Mouse (Mus musculus) cerebellum, postnatal 36 days (tissue): ENCODE measurements around the gene Eri3.

Experiments
- DNase-seq, 2 experiments: peaks; one replicate each; pipeline ENCODE4 v3.0.0; 2021 to 2022; ENCODE audit warnings: mixed read lengths in 2 of 2

Eri3 gene

DNA sequence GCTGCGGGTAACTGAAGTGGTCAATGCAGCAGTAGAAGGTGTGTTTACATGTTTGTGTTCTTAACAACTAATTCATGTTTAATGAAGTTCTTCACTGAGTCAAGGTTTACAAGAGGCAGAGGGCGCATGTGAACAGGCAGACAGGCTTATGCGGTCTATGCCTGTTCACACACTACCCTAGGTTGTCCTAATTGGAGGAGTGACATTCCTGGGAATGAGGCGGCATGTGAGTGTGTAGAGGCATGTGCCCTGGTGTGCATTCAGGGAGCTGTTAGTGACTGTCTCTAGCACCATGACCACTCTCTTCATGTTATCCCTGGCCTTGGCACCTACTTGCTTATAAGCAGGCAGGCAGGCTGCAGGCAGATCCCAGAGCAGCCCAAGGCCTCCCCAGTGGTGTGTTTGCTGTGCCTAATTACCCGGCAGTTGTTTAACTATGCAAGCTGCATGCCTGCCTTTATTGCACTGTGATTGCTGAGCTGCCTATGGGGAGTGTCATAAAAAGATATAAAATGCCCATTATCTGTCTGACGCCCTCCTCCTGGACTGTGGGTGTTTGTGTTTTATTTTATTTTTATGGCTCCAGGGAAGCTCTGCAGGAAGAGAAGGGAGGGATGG lies 80.0 kb downstream of the Eri3 start:
- no peak for DNase-seq

- DNase-seq = no peak
Measured at GRCm38 (mm10) chr4:117633527-117633926, 83.4 kb downstream of the Eri3 start.

- no peak for DNase-seq
Measured at GRCm38 (mm10) chr4:117634642-117635041, 84.5 kb downstream of the Eri3 start.

DNA sequence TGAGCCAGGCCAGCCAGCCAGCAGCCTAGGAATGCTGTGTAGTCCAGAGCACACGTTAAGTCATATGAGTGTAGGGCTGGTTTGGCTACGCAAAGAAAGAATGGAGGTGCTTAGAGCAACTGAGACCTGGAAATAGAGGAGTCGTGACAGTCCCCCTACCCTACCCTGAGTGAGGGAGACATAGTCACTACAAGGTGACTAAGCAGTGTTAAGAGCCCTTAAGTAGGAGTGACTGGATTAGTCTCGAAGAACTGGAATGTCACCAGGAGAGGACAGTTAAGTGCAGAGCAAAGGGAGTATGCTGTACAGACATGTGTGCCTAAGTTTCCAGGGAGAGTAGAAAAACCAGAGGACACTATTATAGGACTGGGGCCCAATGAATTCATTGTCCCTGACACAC lies 86.0 kb downstream of the Eri3 start:
- no peak for DNase-seq

DNA sequence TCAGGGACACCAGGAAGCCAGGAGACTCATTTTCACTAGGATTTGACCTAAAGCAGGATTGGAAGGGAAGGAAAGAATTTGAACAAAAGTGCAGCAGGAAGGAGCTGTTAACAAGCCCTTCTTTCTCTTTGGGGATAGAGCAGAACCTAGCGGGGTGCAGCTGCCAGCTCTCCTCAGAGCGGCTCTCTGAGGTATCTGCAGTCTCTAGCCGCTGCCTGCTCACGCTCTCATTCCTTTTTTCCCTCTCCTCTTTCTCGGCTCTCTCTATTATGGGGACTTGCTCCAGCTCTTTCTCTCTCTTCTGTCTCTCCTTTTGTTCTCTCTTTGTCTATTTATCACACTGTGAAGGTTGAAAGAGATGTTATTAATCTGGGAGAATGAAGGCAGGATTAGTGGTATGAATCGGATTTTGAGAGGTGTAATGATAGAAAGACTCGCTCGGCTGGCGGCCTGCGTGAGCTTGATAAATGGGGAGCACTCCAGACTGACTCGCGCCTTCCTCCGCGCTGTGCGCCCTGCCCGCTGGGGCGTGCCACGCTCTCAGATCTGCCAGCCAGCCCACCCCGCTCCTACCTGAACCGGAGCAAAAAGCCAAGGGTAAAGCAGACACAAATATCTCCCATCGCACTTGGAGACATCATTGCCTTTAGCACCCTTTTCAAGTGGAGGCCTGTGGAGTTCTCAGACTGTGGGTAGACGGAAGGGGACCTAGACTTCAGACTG lies 86.9 kb downstream of the Eri3 start:
- no peak for DNase-seq

GRCm38 (mm10) chr4:117640925-117641703 lies 90.9 kb downstream of the Eri3 start:
- no peak for DNase-seq

GRCm38 (mm10) chr4:117641804-117642203 lies 91.6 kb downstream of the Eri3 start:
- DNase-seq = no peak

DNA sequence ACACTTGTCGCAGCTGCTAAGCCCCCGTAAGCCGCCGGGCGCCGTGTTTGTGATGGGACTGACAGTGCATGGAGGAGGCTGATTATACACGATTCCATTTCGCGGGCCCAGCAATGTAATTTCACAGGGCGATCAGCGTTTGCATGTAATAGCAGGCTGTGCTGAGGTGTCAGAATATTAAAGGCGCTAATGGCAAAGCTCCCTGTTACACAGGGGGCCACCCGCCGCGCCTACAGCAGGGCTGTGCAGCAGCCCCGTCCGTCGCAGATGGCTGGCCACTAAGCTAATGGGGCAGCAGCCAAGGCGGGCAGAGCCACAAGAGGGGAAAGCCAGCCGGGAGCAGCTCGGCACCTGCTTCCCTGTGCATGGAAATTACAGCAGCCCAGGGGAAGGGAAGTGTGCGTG lies 94.9 kb downstream of the Eri3 start:
- peak; percentile 81 to 89 for DNase-seq

DNA sequence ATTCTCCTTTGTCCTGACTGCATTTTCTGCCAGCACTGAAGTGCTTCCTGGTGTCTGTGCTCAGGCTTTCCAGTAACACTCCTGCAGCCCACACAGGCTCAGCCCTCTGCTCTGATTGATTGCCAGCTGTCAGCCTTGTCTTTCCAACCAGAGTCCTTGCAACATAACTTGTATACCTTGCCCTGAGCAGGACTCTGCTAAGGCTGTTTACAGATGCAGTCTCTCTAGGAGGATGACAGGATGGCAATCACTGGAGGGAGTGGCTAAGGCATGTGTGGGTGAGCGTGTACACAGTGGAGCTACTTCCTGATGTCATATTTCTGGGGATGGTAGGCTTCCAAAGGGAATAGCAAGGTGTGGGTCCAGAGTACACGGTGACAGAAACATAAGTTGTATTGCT lies 95.7 kb downstream of the Eri3 start:
- no peak for DNase-seq

DNA sequence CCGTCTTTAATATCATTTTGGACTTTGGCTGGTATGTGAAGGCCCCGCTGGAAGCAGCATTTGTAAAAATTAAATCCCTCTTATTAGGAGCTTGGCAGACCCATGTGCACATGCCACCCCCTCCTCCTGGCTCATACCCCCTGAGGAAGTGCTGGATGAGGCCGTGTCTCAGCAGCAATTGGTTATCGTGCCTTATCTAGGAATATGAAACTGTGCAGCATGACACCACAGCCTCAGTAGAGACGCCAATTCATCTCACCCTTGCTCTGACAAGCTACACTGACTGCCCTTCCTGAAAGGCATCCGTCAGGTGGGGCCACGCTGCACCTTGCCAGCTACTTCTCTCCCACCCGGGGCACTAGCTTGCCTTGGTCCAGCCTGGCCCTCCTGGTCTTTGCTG lies 96.3 kb downstream of the Eri3 start:
- no peak for DNase-seq

DNA sequence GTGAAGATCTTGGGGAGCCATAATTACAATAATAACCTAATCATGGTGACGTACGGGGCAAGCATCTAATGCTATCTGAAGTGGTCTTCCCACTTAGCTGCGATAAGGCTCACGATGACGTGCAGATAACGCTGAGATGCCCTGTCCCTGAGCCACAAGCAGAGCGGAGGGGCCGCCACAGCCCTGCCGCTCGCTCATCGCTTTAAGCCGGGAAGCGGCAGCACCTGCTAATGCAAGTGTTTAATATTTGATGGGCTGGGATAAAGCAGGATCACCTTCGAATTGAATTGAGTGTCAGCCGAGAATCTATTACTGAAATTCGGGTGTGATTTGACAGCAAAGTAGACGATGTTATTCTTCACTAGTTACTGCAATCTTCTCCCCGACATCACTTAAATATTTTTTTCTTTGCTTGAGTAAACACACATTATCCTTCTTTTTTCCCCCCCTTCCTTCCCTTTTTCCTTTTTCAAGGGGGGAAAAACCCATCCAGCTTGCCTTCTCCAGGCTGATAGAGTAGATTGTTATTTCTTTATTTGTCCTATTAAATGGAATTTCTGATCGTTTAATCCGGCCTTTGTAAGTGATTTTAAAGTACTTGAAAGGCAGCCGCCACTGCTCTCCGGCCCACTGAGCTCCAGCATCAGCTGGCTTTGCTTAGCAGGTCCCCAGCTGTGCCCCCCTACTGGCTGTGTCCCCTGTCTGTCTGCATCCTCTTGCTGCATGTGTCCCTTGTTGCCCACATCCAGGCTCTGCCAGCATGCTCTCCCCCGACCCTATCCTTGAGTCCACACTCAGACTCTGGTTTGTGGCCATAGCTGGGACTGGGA lies 97.0 kb downstream of the Eri3 start:
- no peak for DNase-seq

DNA sequence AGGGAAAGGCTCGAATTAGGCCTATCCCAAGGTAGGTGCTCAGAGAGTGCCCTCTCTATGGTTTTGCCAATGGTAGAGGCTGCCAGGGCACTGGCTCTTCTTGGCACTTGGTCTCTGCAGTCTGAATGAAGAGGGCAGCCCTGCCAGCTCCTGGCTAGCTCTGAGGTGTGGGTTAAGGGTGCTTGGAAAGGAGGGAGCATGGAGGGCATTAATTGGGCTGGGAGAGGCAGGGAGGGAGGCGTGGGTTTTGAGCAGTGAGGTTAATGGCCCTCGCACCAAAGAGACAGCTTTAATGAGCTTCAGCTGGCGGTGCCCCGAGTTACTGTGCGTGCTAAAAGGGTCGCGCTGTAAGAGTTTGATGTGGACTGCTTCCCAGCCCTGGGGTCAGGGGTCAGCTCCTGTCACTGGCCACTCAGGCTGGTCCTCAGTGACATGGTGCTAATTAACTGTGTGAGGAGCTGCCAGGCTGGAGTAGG lies 101.5 kb downstream of the Eri3 start:
- DNase-seq = peak in 1 of 2 experiments; percentile 33

GRCm38 (mm10) chr4:117652727-117653126 lies 102.6 kb downstream of the Eri3 start:
- no peak for DNase-seq

GRCm38 (mm10) chr4:117654016-117654702 lies 104.0 kb downstream of the Eri3 start:
- no peak for DNase-seq

- no peak for DNase-seq
Measured at GRCm38 (mm10) chr4:117654703-117655499, 104.7 kb downstream of the Eri3 start.

- DNase-seq = no peak
Measured at GRCm38 (mm10) chr4:117655500-117655863, 105.3 kb downstream of the Eri3 start.

DNA sequence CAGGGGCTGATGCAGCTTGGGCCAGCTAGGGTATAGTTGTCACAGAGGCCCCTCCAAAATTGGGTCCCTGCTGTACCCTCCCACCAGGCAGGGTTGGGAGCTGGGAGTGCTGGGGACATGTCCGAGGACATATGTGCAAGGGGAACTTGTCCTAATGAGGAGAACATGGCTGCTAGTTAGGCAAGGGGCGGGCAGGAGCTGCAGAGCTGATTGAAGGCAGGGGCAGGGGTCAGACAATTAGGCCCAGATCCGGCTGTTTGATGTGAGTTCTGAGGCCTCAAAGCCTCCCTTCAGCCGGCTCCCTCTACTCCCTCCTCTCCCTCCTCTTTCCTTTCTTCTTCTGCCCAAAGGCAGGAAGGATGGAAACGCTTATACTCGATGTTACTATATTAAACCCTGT lies 106.8 kb downstream of the Eri3 start:
- no peak for DNase-seq

DNA sequence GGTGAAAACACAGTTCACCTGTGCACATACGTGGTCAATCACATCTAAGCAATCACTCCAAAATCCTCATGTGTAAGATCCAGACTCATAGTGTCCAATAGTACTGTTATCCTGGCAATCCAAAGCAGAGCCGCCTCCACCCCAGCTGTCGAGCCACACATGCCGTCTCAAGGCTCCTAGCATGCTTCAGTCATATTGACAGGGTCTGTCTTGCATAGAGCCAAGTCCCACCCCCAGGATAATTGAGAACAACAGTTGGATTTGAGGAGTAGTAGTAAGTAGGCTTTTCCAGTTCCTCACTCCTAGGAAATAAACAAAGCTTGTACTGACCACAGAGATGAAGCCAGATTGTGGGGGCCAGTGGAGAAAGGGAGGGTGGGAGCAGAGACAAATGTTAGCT lies 107.5 kb downstream of the Eri3 start:
- DNase-seq = no peak

- DNase-seq = no peak
Measured at GRCm38 (mm10) chr4:117658582-117659444, 108.6 kb downstream of the Eri3 start.

DNA sequence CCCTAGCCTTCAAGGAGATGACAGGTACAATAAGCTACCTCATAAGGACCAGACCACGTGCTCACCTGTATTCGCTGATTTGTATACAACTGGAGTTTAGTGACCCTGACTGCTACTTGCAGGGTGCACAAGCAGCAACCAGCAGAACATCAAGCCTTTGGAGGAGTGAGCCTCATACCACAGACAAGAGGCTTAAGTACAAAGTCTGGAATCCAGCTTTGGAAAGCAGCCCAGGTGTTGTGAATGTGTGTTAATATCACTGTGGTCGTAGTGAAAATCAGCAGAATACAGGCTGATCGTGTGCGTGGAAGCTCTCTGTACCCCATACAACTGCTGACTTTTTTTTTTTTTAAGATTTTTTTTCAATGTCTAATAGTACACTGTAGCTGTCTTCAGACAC lies 109.8 kb downstream of the Eri3 start:
- DNase-seq = no peak
